Mouse (Mus musculus) right cerebral cortex, postnatal 14 days (tissue): Measurements from ENCODE around the gene Hopx.
A peak's percentile ranks its signal among the peaks of the same experiment; 100 is the strongest.

Experiments used
- DNase-seq: peaks from one replicate; pipeline ENCODE4 v3.0.0; 2022

Gene Hopx

GRCm38 (mm10) chr5:77114817-77115731 lies at the start of gene Hopx:
Hopx (minus strand) TSS chr5:77115121.
- DNase-seq: peak; percentile 53

GRCm38 (mm10) chr5:77163597-77163996 lies 48.7 kb upstream of the Hopx start:
- no peak for DNase-seq

GRCm38 (mm10) chr5:77162566-77162965 lies 47.6 kb upstream of the Hopx start:
- DNase-seq: no peak

GRCm38 (mm10) chr5:77157777-77158540 lies 43.0 kb upstream of the Hopx start:
- DNase-seq: no peak

GRCm38 (mm10) chr5:77156938-77157337 lies 42.0 kb upstream of the Hopx start:
- DNase-seq: no peak

- DNase-seq: no peak
Measured at GRCm38 (mm10) chr5:77155526-77155925, 40.6 kb upstream of the Hopx start.

GRCm38 (mm10) chr5:77154812-77155211 lies 39.9 kb upstream of the Hopx start:
- no peak for DNase-seq

GRCm38 (mm10) chr5:77151738-77152137 lies 36.8 kb upstream of the Hopx start:
- DNase-seq: no peak

GRCm38 (mm10) chr5:77151075-77151474 lies 36.2 kb upstream of the Hopx start:
- no peak for DNase-seq

GRCm38 (mm10) chr5:77148021-77148621 lies 33.2 kb upstream of the Hopx start:
- no peak for DNase-seq

GRCm38 (mm10) chr5:77146459-77147170 lies 31.7 kb upstream of the Hopx start:
- no peak for DNase-seq

GRCm38 (mm10) chr5:77144647-77145046 lies 29.7 kb upstream of the Hopx start:
- DNase-seq: no peak

GRCm38 (mm10) chr5:77143076-77143475 lies 28.2 kb upstream of the Hopx start:
- no peak for DNase-seq

GRCm38 (mm10) chr5:77141336-77141735 lies 26.4 kb upstream of the Hopx start:
- DNase-seq: no peak

GRCm38 (mm10) chr5:77140861-77141260 lies 25.9 kb upstream of the Hopx start:
- DNase-seq: no peak

- DNase-seq: no peak
Measured at GRCm38 (mm10) chr5:77140108-77140507, 25.2 kb upstream of the Hopx start.

GRCm38 (mm10) chr5:77137701-77138265 lies 22.9 kb upstream of the Hopx start:
- no peak for DNase-seq

- DNase-seq: no peak
Measured at GRCm38 (mm10) chr5:77136684-77137224, 21.8 kb upstream of the Hopx start.

GRCm38 (mm10) chr5:77134961-77135360 lies 20.0 kb upstream of the Hopx start:
- DNase-seq: no peak

GRCm38 (mm10) chr5:77134465-77134864 lies 19.5 kb upstream of the Hopx start:
- DNase-seq: no peak

- no peak for DNase-seq
Measured at GRCm38 (mm10) chr5:77133960-77134359, 19.0 kb upstream of the Hopx start.

- DNase-seq: no peak
Measured at GRCm38 (mm10) chr5:77132457-77133135, 17.7 kb upstream of the Hopx start.
